Mouse (Mus musculus): ENCODE results near the gene Unc119. TPM values are rescaled to one million over a fixed set of nuclear protein-coding genes. Genes with fewer than 3 reads are reported as not detected.
A peak's percentile ranks its signal among the peaks of the same experiment; 100 is the strongest.

Unc119 gene
- polyA plus RNA-seq, 1 experiment from 2014 or later, result 47.5 TPM

DNA sequence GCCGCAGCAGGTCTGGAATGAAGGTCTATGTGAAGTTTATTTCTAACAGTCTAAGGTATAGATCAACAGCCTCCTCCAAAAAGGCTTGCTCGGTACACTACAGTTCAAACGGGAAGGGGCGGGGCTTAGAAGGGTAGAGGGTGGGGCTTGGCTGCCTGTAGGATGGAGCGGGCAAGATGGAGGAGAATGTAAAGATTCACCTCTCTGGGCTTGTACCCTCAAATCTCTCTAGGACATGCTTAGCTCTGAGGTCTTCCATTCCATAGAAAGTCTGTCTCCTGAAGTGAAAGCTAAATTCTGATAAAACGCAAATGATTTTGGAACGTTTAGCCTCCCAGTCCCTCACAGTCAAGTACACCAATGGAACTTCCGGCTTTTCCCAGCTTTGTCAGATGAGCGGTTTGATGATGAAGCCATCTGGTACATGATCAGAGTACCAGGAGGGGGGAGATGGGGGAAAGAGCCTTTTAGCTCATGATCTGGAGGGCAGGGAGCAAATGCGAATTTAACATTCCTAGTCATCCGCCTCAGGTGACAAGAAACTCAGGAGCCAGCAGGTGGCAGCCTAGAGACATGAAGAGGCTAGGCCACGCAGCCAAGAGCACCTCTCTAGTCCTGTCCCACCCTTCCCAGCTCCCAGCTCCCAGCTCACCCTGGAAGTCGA, 17.0 kb downstream of the Unc119 start:
- ATAC-seq (ENCODE audit: insufficient number of reproducible peaks, insufficient read depth, low FRiP score, low read depth), result peak; percentile 79; the same call in 1 of the 2 replicates
- Histone ChIP-seq H3K9ac (replicated peaks; ENCODE audit: low read depth, low read length) (no peak overlapping the region), H3K4me2 (replicated peaks; ENCODE audit: low read depth, low read length) (peak overlapping the region; percentile 44), H3K27ac (ENCODE audit: low read length) (no peak overlapping the region), H3K36me3 (ENCODE audit: control insufficient read depth, insufficient read depth, low read length) (no peaks in the 10 kb centered on the region), H3K4me3 (ENCODE audit: low read depth, low read length) (peak overlapping the region; percentile 30), H3K9me3 (ENCODE audit: control insufficient read depth, low read depth, low read length) (no peaks in the 10 kb centered on the region), H3K4me1 (ENCODE audit: control insufficient read depth, insufficient read depth, low read length) (no peaks in the 10 kb centered on the region), H3K27me3 (ENCODE audit: control insufficient read depth, insufficient read depth, low read length) (no peaks in the 10 kb centered on the region)
- 9% methylated on average over 13 of the region's 13 CpGs for WGBS

DNA sequence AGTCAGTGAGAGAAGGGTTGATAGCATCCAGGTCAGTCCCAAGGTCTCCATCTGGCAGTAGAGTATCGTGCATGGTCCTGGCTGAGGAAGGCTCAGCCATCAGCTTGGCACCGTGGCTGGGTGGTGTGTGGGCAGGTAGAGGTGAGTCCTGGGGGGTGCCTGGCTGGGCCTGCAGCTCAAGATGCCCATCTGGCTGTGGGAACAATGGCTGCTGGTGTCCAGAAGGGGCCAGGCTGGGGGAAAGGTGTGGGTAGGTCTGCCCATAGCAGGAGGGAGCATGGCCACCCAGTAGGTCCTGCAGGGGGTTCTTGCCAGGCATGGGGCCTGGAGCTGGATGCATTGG, 17.5 kb downstream of the Unc119 start:
- H3K4me2 ChIP-seq (replicated peaks; ENCODE audit: low read depth, low read length), result no peak overlapping the region
- H3K36me3 ChIP-seq (ENCODE audit: control insufficient read depth, insufficient read depth, low read length), result no peaks in the 10 kb centered on the region
- H3K9ac ChIP-seq (replicated peaks; ENCODE audit: low read depth, low read length), result no peak overlapping the region
- H3K9me3 ChIP-seq (ENCODE audit: control insufficient read depth, low read depth, low read length), result no peaks in the 10 kb centered on the region
- WGBS, result 61% methylated on average over 2 of the region's 2 CpGs
- no peak overlapping the region for H3K4me3 ChIP-seq (ENCODE audit: low read depth, low read length)
- no peaks in the 10 kb centered on the region for H3K4me1 ChIP-seq (ENCODE audit: control insufficient read depth, insufficient read depth, low read length)
- H3K27me3 ChIP-seq (ENCODE audit: control insufficient read depth, insufficient read depth, low read length), result no peaks in the 10 kb centered on the region
- 0 out of 2 replicates have a peak, but pooled peaks have one; percentile 9 for ATAC-seq (ENCODE audit: insufficient number of reproducible peaks, insufficient read depth, low FRiP score, low read depth)
- H3K27ac ChIP-seq (ENCODE audit: low read length), result no peak overlapping the region

DNA sequence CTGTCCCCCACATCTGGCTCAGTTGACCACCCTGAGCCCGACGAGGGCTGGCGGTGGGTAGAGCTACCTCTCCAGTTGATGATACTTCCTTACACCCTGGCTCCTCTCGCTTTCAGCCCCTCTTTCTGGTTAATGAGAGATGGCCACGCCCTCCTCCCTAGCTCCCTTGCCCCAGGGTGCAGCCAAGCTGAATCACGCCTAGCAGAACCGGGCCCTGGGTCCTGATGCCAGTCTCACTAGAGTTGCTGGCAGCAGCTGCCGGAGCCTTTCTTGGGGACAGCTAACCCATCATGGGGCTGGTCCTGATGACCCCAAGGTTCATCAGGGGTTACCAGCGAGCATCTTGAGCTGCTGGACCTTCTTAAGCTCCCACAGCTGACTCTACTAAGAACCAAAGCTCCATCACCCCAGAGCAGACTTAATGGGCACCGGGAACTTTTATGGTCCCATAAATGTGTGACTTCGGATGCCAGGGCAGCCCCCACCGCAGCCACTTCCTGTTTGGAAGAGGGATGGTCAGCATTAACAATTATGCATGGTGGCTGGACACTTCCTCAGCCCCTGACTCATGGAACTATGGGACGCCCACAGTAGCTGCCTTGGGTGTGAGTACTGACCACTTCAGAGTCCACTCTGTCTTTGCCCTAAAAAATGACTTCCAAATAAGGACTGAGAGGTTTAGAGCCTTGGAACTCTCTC, 20.2 kb downstream of the Unc119 start:
- no peaks in the 10 kb centered on the region for H3K36me3 ChIP-seq (ENCODE audit: control insufficient read depth, insufficient read depth, low read length)
- no peaks in the 10 kb centered on the region for H3K4me1 ChIP-seq (ENCODE audit: control insufficient read depth, insufficient read depth, low read length)
- H3K4me3 ChIP-seq (ENCODE audit: low read depth, low read length), result no peak overlapping the region
- H3K9ac ChIP-seq (replicated peaks; ENCODE audit: low read depth, low read length), result no peak overlapping the region
- WGBS, result 75% methylated on average over 13 of the region's 13 CpGs
- H3K27ac ChIP-seq (ENCODE audit: low read length), result no peak overlapping the region
- H3K4me2 ChIP-seq (replicated peaks; ENCODE audit: low read depth, low read length), result no peak overlapping the region
- no peaks in the 10 kb centered on the region for H3K9me3 ChIP-seq (ENCODE audit: control insufficient read depth, low read depth, low read length)
- ATAC-seq (ENCODE audit: insufficient number of reproducible peaks, insufficient read depth, low FRiP score, low read depth), result no peak
- no peaks in the 10 kb centered on the region for H3K27me3 ChIP-seq (ENCODE audit: control insufficient read depth, insufficient read depth, low read length)

DNA sequence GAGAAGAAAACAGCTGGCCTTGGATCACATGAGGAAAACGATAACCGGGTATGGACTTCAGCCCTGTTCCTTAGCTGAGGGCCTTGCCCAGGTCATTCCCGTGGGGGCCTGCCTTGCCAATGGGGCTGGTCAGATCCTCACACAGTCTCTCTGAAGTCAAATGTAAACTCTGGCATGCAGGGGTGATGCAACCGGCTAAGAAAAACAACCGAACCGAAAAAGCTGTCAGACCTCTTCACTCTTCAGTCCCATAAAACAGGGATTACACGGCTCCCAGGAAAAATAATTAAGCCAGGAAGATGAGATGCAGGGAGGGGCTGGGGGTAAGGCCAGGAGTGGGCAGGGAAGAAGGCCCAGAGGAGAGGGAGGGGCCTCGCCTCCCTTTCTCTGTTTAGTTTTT, 20.8 kb downstream of the Unc119 start:
- Histone ChIP-seq H3K27ac (ENCODE audit: low read length) (no peak overlapping the region), H3K4me3 (ENCODE audit: low read depth, low read length) (no peak overlapping the region), H3K36me3 (ENCODE audit: control insufficient read depth, insufficient read depth, low read length) (no peaks in the 10 kb centered on the region), H3K4me2 (replicated peaks; ENCODE audit: low read depth, low read length) (no peak overlapping the region), H3K9ac (replicated peaks; ENCODE audit: low read depth, low read length) (no peak overlapping the region), H3K4me1 (ENCODE audit: control insufficient read depth, insufficient read depth, low read length) (no peaks in the 10 kb centered on the region), H3K27me3 (ENCODE audit: control insufficient read depth, insufficient read depth, low read length) (no peaks in the 10 kb centered on the region), H3K9me3 (ENCODE audit: control insufficient read depth, low read depth, low read length) (no peaks in the 10 kb centered on the region)
- no peak for ATAC-seq (ENCODE audit: insufficient number of reproducible peaks, insufficient read depth, low FRiP score, low read depth)
- 21% methylated on average over 8 of the region's 8 CpGs for WGBS

DNA sequence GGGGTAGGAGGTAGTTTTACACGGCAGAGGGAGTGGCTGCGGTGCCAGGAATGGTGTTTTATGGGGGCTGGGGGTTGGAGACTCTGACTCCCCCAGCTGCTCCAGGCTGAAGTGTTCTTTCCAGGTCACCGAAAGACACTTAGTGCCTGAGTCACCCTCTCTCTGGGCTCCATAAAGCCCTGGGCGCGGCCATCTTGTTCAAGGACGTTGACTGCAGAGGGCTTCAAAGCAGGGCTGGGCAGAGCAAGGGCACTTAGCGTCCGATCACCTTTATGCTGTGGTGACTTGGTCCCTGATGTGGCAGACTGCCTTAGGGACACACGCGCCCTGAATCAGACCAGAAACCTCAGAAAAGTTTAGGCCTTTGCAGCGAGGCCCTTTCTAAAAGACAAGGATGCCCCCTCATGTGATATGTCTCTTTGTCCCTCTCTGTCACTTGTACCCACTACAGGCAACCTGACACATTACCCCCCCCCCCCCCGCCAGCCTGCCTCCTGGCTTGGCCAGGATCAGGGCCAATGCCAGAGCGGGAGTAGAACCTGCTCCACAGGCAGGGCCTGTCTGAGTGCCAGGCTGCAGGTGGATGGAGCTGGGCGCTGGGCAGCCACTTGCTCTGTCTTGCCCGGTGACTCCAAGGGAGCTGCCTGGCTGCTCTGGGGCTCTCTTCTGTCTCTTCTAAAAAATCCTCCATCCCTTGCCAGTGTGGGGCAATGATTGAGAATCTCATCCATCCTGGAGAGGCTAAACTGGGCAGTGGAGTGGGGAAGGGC, 24.4 kb downstream of the Unc119 start:
- no peaks in the 10 kb centered on the region for H3K27me3 ChIP-seq (ENCODE audit: control insufficient read depth, insufficient read depth, low read length)
- H3K27ac ChIP-seq (ENCODE audit: low read length), result no peak overlapping the region
- H3K4me1 ChIP-seq (ENCODE audit: control insufficient read depth, insufficient read depth, low read length), result no peaks in the 10 kb centered on the region
- no peaks in the 10 kb centered on the region for H3K9me3 ChIP-seq (ENCODE audit: control insufficient read depth, low read depth, low read length)
- H3K4me3 ChIP-seq (ENCODE audit: low read depth, low read length), result no peak overlapping the region
- no peaks in the 10 kb centered on the region for H3K36me3 ChIP-seq (ENCODE audit: control insufficient read depth, insufficient read depth, low read length)
- H3K9ac ChIP-seq (replicated peaks; ENCODE audit: low read depth, low read length), result no peak overlapping the region
- ATAC-seq (ENCODE audit: insufficient number of reproducible peaks, insufficient read depth, low FRiP score, low read depth), result no peak
- WGBS, result 88% methylated on average over 15 of the region's 15 CpGs
- H3K4me2 ChIP-seq (replicated peaks; ENCODE audit: low read depth, low read length), result no peak overlapping the region

DNA sequence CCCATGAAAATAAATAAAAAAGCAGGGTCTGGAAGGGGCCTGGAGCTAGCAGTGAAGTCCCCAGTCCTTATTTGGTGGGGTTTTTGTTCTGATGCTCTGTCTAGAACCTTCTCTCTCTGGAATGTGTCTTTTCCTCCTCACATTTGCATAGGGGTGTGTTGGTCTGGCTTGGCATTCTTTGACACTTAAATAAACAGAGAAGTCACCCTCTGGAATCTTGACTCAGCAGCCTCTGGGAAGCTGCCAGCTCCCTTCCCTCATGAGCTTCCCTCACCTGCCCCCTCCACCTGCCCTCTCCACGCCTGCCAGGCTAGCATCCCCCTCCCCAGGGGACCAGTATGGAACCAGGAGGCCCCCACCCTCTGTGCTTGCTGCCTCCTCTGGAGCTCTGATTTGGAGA, 27.1 kb downstream of the Unc119 start:
- Histone ChIP-seq H3K9me3 (ENCODE audit: control insufficient read depth, low read depth, low read length) (no peaks in the 10 kb centered on the region), H3K36me3 (ENCODE audit: control insufficient read depth, insufficient read depth, low read length) (no peaks in the 10 kb centered on the region), H3K4me3 (ENCODE audit: low read depth, low read length) (no peak overlapping the region), H3K4me2 (replicated peaks; ENCODE audit: low read depth, low read length) (no peak overlapping the region), H3K27me3 (ENCODE audit: control insufficient read depth, insufficient read depth, low read length) (no peaks in the 10 kb centered on the region), H3K27ac (ENCODE audit: low read length) (no peak overlapping the region), H3K4me1 (ENCODE audit: control insufficient read depth, insufficient read depth, low read length) (no peaks in the 10 kb centered on the region), H3K9ac (replicated peaks; ENCODE audit: low read depth, low read length) (no peak overlapping the region)
- no peak for ATAC-seq (ENCODE audit: insufficient number of reproducible peaks, insufficient read depth, low FRiP score, low read depth)
- 32% methylated on average over 1 of the region's 1 CpGs for WGBS

DNA sequence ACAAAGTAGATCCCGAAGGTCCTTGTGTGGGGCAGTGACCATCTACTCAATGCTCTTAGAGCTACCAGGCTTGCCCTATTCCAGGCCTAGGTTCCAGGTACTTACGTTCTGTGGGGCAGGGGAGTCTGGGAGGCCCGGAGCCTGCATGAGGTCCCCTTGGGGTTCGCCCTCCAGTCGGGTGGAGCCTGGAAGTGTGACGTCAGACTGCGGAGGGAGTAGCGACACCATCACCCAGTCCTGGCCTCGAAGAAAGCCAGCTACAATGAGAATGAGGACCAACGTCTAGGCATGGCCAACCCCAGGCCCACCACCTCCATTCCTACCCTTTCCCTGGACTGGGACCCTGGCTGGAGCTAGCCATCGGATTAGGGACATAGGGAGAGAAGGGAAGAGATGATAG, 28.4 kb downstream of the Unc119 start:
- no peaks in the 10 kb centered on the region for H3K27me3 ChIP-seq (ENCODE audit: control insufficient read depth, insufficient read depth, low read length)
- ATAC-seq (ENCODE audit: insufficient number of reproducible peaks, insufficient read depth, low FRiP score, low read depth), result no peak
- no peaks in the 10 kb centered on the region for H3K9me3 ChIP-seq (ENCODE audit: control insufficient read depth, low read depth, low read length)
- H3K4me3 ChIP-seq (ENCODE audit: low read depth, low read length), result no peak overlapping the region
- no peak overlapping the region for H3K4me2 ChIP-seq (replicated peaks; ENCODE audit: low read depth, low read length)
- no peaks in the 10 kb centered on the region for H3K4me1 ChIP-seq (ENCODE audit: control insufficient read depth, insufficient read depth, low read length)
- H3K9ac ChIP-seq (replicated peaks; ENCODE audit: low read depth, low read length), result no peak overlapping the region
- 90% methylated on average over 11 of the region's 11 CpGs for WGBS
- no peaks in the 10 kb centered on the region for H3K36me3 ChIP-seq (ENCODE audit: control insufficient read depth, insufficient read depth, low read length)
- H3K27ac ChIP-seq (ENCODE audit: low read length), result no peak overlapping the region

DNA sequence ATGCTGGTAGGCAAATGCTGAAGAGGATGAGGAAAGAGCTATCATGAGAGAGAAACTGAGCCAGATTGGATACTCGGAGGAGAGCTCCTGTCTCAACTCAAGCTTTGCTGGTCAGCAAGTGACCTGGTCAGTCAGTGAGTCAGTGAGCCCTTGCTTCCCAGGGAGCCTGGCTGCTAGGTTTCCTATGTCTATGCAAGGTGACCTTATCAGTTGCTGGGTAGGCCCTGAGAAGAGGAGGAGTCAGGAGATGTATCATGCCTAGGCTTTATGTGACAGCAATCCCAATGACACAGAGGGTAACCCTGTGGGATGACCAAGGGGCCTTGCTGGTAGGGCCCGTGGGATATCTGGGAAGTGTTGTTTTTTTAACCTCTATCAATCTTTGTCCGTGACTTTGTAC, 28.9 kb downstream of the Unc119 start:
- Histone ChIP-seq H3K36me3 (ENCODE audit: control insufficient read depth, insufficient read depth, low read length) (no peaks in the 10 kb centered on the region), H3K4me1 (ENCODE audit: control insufficient read depth, insufficient read depth, low read length) (no peaks in the 10 kb centered on the region), H3K4me2 (replicated peaks; ENCODE audit: low read depth, low read length) (no peak overlapping the region), H3K27ac (ENCODE audit: low read length) (no peak overlapping the region), H3K9me3 (ENCODE audit: control insufficient read depth, low read depth, low read length) (no peaks in the 10 kb centered on the region), H3K4me3 (ENCODE audit: low read depth, low read length) (no peak overlapping the region), H3K9ac (replicated peaks; ENCODE audit: low read depth, low read length) (no peak overlapping the region), H3K27me3 (ENCODE audit: control insufficient read depth, insufficient read depth, low read length) (no peaks in the 10 kb centered on the region)
- no peak for ATAC-seq (ENCODE audit: insufficient number of reproducible peaks, insufficient read depth, low FRiP score, low read depth)
- WGBS, result 43% methylated on average over 3 of the region's 3 CpGs

Measured in stomach, embryonic 14.5 days (tissue).